Mouse (Mus musculus) neutrophil, adult 5-6 weeks (primary cell): ENCODE results near the gene B430305J03Rik. TPM values are rescaled to one million over a fixed set of nuclear protein-coding genes. Genes with fewer than 3 reads are reported as not detected.

Source experiments
- ATAC-seq: fragments of 151-379, 151-347 bp; 2 replicates; pipeline ENCODE4 v1.8.0; 2017; ENCODE audit warnings: mild to moderate bottlenecking, moderate TSS enrichment; ENCODE audit not compliant: insufficient number of reproducible peaks, poor library complexity, low FRiP score, severe bottlenecking; ENCODE audit errors: extremely low read depth
- total RNA-seq: library from RNA; stranded (forward); fragments of 200-1000 nt; gene quantifications from 2 replicates; pipeline ENCODE4 v1.2.3, GENCODE M21; 2017

B430305J03Rik gene
- total RNA-seq, result 0.35 and 0.74 TPM in 2 replicates

GRCm38 (mm10) chr3:61365779-61366373, at the start of gene B430305J03Rik:
TSS of gene B430305J03Rik (minus strand) at chr3:61365951.
- no peak for ATAC-seq

GRCm38 (mm10) chr3:61409683-61410082, 43.9 kb upstream of the B430305J03Rik start:
- peak; percentile 75 for ATAC-seq

GRCm38 (mm10) chr3:61406921-61407320, 41.2 kb upstream of the B430305J03Rik start:
- peak; percentile 47; the same call in 1 of the 2 replicates for ATAC-seq

- ATAC-seq, result no peak
Observed at GRCm38 (mm10) chr3:61400823-61401387, 35.2 kb upstream of the B430305J03Rik start.

GRCm38 (mm10) chr3:61396728-61397127, 31.0 kb upstream of the B430305J03Rik start:
- no peak for ATAC-seq

GRCm38 (mm10) chr3:61395382-61395781, 29.6 kb upstream of the B430305J03Rik start:
- ATAC-seq, result no peak

GRCm38 (mm10) chr3:61393520-61393919, 27.8 kb upstream of the B430305J03Rik start:
- no peak for ATAC-seq

- ATAC-seq, result no peak
Observed at GRCm38 (mm10) chr3:61392881-61393280, 27.1 kb upstream of the B430305J03Rik start.

- ATAC-seq, result no peak
Observed at GRCm38 (mm10) chr3:61391564-61391963, 25.8 kb upstream of the B430305J03Rik start.

GRCm38 (mm10) chr3:61386368-61386767, 20.6 kb upstream of the B430305J03Rik start:
- ATAC-seq, result no peak

GRCm38 (mm10) chr3:61376001-61376400, 10.2 kb upstream of the B430305J03Rik start:
- no peak for ATAC-seq

GRCm38 (mm10) chr3:61368446-61368845, 2.7 kb upstream of the B430305J03Rik start:
- no peak for ATAC-seq

GRCm38 (mm10) chr3:61364978-61365778, 573 bp downstream of the B430305J03Rik start:
- 0 out of 2 replicates have a peak, but pooled peaks have one; percentile 4 for ATAC-seq

- ATAC-seq, result no peak
Observed at GRCm38 (mm10) chr3:61364661-61364977, 1.1 kb downstream of the B430305J03Rik start.

GRCm38 (mm10) chr3:61363989-61364660, 1.6 kb downstream of the B430305J03Rik start:
- peak; percentile 81 for ATAC-seq

GRCm38 (mm10) chr3:61363161-61363988, 2.4 kb downstream of the B430305J03Rik start:
- peak; percentile 39 for ATAC-seq

GRCm38 (mm10) chr3:61362821-61363160, 3.0 kb downstream of the B430305J03Rik start:
- ATAC-seq, result no peak

- ATAC-seq, result no peak
Observed at GRCm38 (mm10) chr3:61361338-61361737, 4.4 kb downstream of the B430305J03Rik start, which contains the start of gene Rap2b. TSS of gene Rap2b (plus strand) at chr3:61361638.
